Mouse (Mus musculus) left cerebral cortex, postnatal 14 days (tissue): Measurements from ENCODE around the gene Pjvk. TPM values are rescaled to one million over a fixed set of nuclear protein-coding genes. Genes with fewer than 3 reads are reported as not detected.
A peak's percentile ranks its signal among the peaks of the same experiment; 100 is the strongest.

Experiments
- DNase-seq, 2 experiments: peaks; one replicate each; pipeline ENCODE4 v3.0.0; 2021 to 2022; ENCODE audit warnings: low spot score in 2 of 2, mixed read lengths in 1 of 2
- intact Hi-C: fragments of 180-260 bp; cut with DNase I; formaldehyde crosslinking; loops from one replicate; pipeline ENCODE4 v1.15.1; 2025
- total RNA-seq, 2 experiments: library from RNA; stranded (reverse); gene quantifications; 2 replicates each; pipeline ENCODE4 v1.2.3; 2021

Pjvk gene
- total RNA-seq, 2 experiments from 2014 or later, result not detected

DNA sequence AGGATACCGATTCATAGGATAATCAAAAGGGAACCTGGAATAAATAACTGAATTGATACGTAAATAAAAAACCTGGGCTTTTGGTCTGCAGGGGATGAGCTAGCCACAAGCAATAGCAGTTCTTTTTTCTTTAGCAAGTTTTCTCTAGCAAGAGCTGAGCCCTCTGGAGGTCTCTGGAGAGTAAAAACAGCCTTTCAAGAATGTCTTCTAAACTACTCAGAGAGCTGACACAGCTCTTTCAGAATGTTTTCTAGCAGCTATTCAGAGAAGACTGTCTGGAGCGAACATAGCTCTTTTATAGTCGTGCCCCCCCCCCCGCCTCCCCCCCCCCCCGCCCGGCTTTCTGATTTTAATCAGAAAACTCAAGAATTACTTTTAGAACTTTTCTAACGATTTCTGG, 11.1 kb downstream of the Pjvk start:
- intact Hi-C loops, result no loop called here
- DNase-seq, result no peak

DNA sequence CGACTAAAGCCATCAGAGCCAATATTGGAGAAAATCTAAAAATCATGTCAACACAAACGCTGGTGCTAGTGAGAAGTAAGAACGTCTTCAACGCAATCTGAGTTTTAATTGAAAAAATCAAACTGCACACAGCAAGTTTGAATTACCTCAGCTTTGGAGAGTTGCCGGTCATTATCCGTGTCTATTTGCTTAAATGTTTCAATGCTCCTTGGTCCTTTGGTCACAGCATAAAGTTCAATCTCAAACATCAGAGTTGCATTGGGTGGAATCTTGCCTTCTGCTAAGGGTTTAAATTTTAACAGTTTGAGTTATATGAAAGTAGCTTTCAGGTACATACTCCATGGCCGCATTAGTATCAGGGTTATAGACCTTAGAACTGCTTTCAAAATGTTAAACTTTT, 17.3 kb downstream of the Pjvk start:
- DNase-seq, result no peak
- intact Hi-C loops, result no loop called here

GRCm38 (mm10) chr2:76667200-76667599, 18.9 kb downstream of the Pjvk start:
- DNase-seq, result peak in 1 of 2 experiments; percentile 51
- intact Hi-C loops, result no loop called here

DNA sequence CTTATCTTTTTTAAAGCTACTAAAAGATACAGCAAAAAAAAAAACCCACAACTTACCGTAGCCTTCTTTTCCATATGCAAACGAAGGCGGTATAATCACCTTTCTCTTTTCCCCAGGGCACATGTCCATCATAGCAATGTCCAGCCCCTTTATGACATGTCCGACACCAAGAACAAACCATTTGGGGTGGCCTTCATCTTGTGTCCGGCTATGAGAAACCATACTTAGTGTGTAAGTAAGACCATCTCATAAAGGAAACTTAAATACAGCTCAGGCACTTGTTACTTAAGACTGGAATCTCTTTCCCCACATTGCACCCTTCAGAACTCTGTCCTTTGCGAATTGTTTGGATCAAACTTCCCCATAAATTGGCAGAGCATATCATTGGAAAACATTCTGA, 23.4 kb downstream of the Pjvk start:
- DNase-seq, result no peak
- intact Hi-C loops, result no loop called here

DNA sequence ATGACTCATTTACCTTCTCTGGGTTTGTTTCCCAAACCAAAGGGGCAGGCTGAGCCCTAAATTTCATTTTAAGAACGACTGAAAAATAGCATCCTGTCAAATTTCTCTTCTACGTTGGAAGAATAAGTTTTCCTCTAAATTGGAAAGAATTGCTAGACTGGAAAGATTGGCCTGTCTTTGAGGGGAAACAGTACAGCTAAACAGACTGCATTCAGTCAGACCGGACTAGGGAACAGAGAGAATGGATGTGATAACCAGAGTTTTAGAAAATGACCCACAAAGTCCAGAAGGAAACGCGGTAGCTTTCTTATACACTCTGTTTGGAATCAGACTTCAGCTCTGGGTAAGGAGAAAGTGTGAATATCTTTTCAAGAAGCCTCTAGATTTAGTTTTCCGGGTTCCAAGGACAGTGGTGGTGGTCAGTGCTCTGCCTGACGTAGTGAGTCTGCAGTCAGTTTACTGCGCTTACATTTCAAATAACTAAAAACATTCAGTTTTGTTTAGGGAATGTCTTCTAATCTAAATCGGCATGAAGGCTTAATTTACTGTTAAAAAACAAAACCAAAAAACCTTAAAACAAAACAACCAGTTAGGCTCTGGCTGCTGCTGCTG, 24.0 kb downstream of the Pjvk start:
- no peak for DNase-seq
- intact Hi-C loops, result no loop called here

GRCm38 (mm10) chr2:76672966-76673392, 24.7 kb downstream of the Pjvk start, which contains the start of gene Fkbp7:
Gene Fkbp7 (minus strand): TSS chr2:76673116.
- intact Hi-C loops, result no loop called here
- DNase-seq, result peak; percentile 88 to 92

DNA sequence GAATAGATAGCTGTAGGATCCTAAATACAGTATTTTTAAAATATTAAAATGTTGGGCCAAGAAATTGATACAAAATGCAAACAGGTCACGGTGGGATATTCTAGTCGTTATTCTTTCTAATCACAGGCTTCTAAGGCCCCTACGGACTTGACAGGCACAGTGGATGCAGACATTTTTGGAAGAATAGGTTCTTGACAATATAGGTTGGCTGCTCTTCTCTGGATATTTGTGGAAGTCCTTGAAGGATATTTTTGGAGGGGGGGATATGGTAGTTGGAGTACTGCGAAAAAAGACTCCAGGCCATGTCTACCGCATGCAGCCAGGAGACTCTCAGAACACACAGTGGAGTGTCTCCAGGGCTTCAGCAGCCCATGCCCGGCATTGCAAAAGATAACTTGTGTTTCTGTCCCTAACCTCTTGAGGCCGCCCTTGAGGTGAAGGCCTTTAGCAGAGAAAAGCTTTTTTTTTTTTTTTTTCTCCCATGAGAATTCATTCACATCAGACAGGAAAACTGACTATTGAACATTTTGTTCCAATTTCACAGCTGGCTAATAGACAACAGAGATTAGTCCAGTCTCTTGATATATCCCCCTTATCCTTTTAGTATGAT, 25.3 kb downstream of the Pjvk start:
- peak in 1 of 2 experiments; percentile 33 for DNase-seq
- intact Hi-C loops, result no loop called here

GRCm38 (mm10) chr2:76674725-76675427, 26.6 kb downstream of the Pjvk start, which contains the start of gene Plekha3:
Gene Plekha3 (plus strand): TSS chr2:76675281.
- DNase-seq, result peak; percentile 63 to 86
- intact Hi-C loops, result no loop called here

DNA sequence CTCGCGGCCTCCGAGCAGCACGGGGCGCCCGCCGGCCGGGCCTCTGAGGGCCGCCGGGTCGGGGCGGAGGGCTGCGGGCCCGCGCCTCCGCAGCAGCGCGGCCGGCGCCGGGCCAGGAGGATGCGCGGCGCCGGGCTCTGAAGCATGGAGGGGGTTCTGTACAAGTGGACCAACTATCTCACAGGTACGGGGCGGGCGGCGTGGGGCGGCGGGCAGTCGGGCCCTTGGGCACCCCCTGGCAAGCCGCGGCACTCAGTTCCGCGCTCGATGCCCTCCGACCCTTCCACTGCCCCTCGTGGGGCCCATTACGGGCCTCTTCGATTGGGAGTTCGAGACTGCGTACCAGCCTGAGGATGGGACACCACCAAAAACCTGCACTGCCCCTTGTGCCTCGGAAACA, 27.2 kb downstream of the Pjvk start:
- intact Hi-C loops, result no loop called here
- no peak for DNase-seq

DNA sequence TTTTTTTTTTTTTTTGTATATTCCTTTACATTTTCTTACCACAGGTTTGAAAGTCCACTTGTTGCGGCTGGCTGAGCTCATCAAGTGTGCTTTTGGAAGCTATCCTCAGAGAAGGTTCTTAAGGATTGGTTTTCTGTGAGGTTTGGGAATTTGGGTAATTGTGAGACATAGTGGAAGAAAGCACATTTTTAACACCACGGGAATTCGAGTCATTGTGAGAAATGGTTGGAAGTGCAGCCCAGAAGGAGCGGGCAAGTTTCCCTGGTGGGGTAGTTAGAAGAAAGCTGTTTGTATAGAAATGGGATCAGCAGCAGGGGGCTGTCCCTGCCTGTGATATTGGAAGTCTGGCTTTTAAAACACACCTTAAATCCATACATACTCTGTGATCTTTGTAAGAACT, 27.7 kb downstream of the Pjvk start:
- intact Hi-C loops, result no loop called here
- no peak for DNase-seq

GRCm38 (mm10) chr2:76676401-76677226, 28.3 kb downstream of the Pjvk start:
- intact Hi-C loops, result no loop called here
- DNase-seq, result no peak

DNA sequence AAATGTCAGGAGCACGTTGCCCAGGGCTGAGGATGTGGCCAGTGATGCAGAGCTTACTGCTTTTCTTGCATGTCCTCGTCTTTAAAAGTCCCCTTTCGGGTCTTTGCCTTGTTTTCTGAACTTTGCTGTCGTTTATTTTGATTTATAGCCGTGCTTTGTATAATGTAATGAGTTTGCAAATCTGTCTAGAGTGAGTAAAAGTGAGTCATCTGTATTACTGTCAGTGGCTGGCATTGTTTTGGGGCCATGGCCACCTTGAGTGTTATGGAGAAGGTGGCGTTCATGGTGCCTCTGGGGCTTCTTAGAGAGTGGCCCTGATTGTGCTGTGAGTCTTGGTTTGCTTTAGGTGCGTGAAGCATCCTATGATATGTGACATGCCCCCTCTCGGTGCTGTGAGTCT, 34.0 kb downstream of the Pjvk start:
- intact Hi-C loops, result no loop called here
- DNase-seq, result no peak

DNA sequence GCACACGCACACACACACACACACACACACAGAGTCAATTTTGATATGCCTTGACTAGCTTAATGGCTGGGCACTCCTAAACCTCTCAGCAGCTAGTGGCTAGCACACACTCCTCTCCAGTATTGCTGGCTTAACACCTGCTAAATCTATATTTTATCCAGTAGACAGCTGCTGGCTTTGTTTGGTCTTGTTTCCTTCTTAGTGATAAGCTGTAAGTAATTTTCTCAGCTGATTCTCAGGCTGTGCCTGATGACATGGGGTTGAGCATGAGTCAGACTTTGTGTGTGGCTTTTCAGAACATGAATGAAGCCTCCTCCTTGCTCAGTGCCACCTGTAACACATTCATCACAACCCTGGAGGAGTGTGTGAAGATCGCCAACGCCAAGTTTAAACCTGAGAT, 38.7 kb downstream of the Pjvk start:
- intact Hi-C loops, result no loop called here

GRCm38 (mm10) chr2:76687608-76688007, 39.3 kb downstream of the Pjvk start:
- intact Hi-C loops, result no loop called here
- no peak for DNase-seq

More for the DNA sequence above, 38.7 kb downstream of the Pjvk start:
- no peak for DNase-seq

GRCm38 (mm10) chr2:76688162-76688561, 39.9 kb downstream of the Pjvk start:
- intact Hi-C loops, result no loop called here
- DNase-seq, result no peak

GRCm38 (mm10) chr2:76690436-76691204, 42.3 kb downstream of the Pjvk start:
- intact Hi-C loops, result no loop called here

DNA sequence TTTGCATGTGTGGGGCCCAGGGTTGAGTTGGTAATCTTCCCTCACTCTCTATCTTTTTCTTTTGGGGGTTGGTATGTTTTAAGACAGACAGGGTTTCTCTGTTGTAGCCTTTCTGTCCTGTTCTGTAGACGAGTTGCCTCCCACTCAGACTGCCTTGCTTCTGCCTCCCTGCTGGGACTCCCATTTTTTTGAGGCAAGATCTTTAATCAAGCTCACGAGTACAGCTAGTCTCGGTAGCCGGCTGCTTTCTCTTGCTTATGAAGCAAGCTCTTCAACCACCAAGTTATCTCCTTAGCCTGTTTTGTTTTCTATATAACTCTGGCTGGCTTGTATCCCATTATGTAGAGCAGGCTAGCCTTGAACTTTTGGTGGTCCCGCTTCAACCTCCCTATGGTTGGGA, 45.5 kb downstream of the Pjvk start:
- no peak for DNase-seq
- intact Hi-C loops, result no loop called here

More at GRCm38 (mm10) chr2:76690436-76691204, 42.3 kb downstream of the Pjvk start:
- DNase-seq, result no peak

- intact Hi-C loops, result no loop called here
Measured at GRCm38 (mm10) chr2:76695290-76695689, 47.0 kb downstream of the Pjvk start.

DNA sequence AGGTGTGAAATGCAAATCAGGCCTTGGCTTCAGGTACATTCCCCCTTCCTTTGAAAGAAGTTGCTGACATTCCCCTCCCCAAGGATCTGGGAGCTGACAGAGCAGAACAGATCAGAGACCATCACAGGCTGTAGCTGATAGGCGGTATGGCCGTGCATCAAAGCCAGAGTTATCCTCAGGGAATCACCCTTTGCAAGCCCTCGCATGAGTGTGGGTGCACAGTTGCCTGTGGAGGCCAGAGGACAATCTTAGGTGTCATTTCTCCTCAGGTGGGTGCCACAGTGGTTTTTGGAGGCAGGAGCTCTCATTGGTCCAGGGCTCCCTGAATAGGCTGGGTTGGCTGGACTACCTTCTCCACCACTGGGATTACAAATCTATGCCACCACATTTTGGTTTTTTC, 53.9 kb downstream of the Pjvk start:
- no peak for DNase-seq
- intact Hi-C loops, result no loop called here

More at GRCm38 (mm10) chr2:76695290-76695689, 47.0 kb downstream of the Pjvk start:
- no peak for DNase-seq
